Mouse (Mus musculus) erythroblast, embryonic 14.5 days (primary cell): ENCODE results near the gene Lrrc75a. TPM values are rescaled to one million over a fixed set of nuclear protein-coding genes. Genes with fewer than 3 reads are reported as not detected.

Source experiments
- H3K27me3 ChIP-seq: 2 replicates; pipeline ENCODE4 v1.6.1; 2012; ENCODE audit warnings: inconsistent platforms; ENCODE audit not compliant: control insufficient read depth
- H3K36me3 ChIP-seq: 2 replicates; pipeline ENCODE4 v1.6.1; 2012; ENCODE audit warnings: mild to moderate bottlenecking, inconsistent platforms; ENCODE audit not compliant: control insufficient read depth
- H3K4me1 ChIP-seq: 2 replicates; pipeline ENCODE4 v1.6.1; 2012; ENCODE audit warnings: inconsistent platforms; ENCODE audit not compliant: control insufficient read depth
- H3K4me3 ChIP-seq: replicated peaks from 2 replicates; pipeline ENCODE3; 2012; ENCODE audit warnings: moderate library complexity, mild to moderate bottlenecking, inconsistent platforms
- H3K9me3 ChIP-seq: 2 replicates; pipeline ENCODE4 v1.6.1; 2012; ENCODE audit warnings: low read length, inconsistent platforms, mixed read lengths; ENCODE audit not compliant: control insufficient read depth
- GATA1 ChIP-seq: IDR thresholded peaks from 2 replicates; pipeline ENCODE4 v1.6.1; 2012; ENCODE audit warnings: low read length, inconsistent platforms, mixed read lengths
- TAL1 ChIP-seq: IDR thresholded peaks from 3 replicates; pipeline ENCODE4 v1.6.1; 2012; ENCODE audit warnings: low read length, inconsistent platforms, mixed read lengths
- polyA plus RNA-seq: library from polyadenylated mRNA; stranded (reverse); fragments of >175 nt; gene quantifications from 2 replicates; pipeline ENCODE4 v1.2.3, GENCODE M21; 2012

Gene Lrrc75a
- polyA plus RNA-seq, 1 experiment: 0.08 TPM

GRCm38 (mm10) chr11:62604123-62604706 lies 44.1 kb downstream of the Lrrc75a start:
- TF ChIP-seq TAL1 (no peak), GATA1 (no peak)
- no peaks in the 10 kb centered on the region for H3K27me3 ChIP-seq
- H3K9me3 ChIP-seq: no peaks in the 10 kb centered on the region
- H3K4me1 ChIP-seq: peaks cover 50% of the 10 kb centered on the region
- H3K36me3 ChIP-seq: peaks cover 63% of the 10 kb centered on the region
- H3K4me3 ChIP-seq: peak overlapping the region; percentile 85

GRCm38 (mm10) chr11:62603312-62604056 lies 44.8 kb downstream of the Lrrc75a start:
- Histone ChIP-seq H3K36me3 (peaks cover 56% of the 10 kb centered on the region), H3K27me3 (no peaks in the 10 kb centered on the region), H3K9me3 (no peaks in the 10 kb centered on the region), H3K4me1 (peaks cover 45% of the 10 kb centered on the region), H3K4me3 (peak overlapping the region; percentile 85)
- TF ChIP-seq TAL1: no peak
- TF ChIP-seq GATA1: no peak

DNA sequence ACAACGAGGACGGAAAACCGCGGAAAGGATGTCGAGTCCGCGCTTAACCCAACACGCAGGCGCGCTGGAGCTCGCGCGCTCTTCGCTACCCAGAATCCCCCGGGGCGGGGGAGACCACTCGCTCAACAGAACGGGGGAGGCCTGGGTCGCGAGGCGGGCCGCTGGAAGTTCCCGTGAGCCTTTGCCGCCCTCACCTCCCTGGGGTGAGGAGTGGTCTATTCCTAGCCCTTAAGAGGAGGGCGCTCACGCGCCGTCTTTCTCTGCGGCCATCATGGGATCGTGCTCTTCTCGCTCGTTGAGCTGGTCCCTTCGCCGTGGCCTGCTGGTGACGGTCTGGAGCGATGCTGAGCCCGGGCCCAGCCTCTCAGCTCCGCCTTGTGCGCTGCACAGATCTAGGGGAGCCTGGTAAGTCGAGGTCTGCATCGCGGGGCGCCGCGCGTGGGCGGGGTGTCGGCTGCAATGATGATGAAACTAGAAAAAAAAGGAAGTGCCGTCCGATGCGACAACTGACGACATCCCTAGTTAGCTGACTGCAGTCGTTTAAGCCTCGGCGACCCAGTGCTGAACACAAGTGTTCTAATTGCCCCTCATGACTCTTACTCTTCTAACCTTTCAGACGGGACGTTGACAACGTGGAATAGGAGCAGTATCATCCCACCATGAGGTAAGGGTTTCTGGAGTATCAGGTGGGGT lies 45.6 kb downstream of the Lrrc75a start:
- no peak for TF ChIP-seq GATA1
- TF ChIP-seq TAL1: no peak
- Histone ChIP-seq H3K4me1 (peaks cover 48% of the 10 kb centered on the region), H3K4me3 (peak overlapping the region; percentile 85), H3K27me3 (no peaks in the 10 kb centered on the region), H3K36me3 (peaks cover 49% of the 10 kb centered on the region), H3K9me3 (no peaks in the 10 kb centered on the region)

DNA sequence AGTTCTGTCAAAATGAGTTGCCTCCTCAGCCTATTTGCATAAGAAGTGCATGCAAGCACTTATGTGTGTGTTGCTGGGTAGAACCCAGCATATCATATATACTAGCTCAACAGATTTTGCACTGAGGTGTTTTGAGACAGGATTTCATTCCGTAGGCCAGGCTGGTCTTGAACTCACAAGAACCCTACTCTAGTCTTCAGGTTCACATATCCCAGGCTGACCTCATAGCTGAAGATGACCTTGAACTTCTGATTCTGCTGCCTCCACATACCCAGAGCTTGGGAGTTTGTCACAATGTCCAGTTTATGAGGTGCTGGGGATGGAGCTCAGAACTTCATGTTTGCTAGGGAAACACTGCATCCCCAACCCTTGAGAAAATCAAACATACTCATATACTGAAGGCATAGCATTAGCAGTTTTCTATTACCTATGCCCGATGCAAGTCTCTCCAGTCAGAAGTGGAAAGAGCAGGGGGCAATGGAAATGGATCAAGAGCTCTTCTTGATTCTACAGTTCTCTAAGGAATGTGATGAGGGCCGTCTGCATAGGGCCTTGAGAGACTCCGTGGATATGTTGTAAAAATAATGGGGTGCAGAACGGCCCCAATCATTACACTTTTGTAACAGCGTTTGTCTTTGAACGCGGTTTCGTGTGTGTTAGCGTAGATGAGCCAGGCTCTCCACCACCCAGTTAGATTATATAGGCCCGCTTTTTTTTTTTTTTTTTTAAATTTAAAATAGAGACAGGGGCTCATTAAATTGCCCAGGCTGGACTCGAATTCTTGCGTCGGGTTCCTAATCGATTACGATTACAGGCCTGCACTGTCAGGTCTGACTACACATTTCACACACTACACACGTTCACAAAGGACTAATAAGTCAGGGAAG lies 46.3 kb downstream of the Lrrc75a start:
- no peaks in the 10 kb centered on the region for H3K9me3 ChIP-seq
- H3K4me3 ChIP-seq: peak overlapping the region; percentile 85
- H3K27me3 ChIP-seq: no peaks in the 10 kb centered on the region; the same call in 1 of the 2 replicates
- H3K4me1 ChIP-seq: peaks cover 48% of the 10 kb centered on the region
- H3K36me3 ChIP-seq: peaks cover 41% of the 10 kb centered on the region
- TF ChIP-seq TAL1 (no peak), GATA1 (no peak)

- H3K4me1 ChIP-seq: peaks cover 19% of the 10 kb centered on the region
- TF ChIP-seq GATA1 (no peak), TAL1 (no peak)
- H3K36me3 ChIP-seq: peaks cover 7% of the 10 kb centered on the region
- H3K27me3 ChIP-seq: no peaks in the 10 kb centered on the region; the same call in 1 of the 2 replicates
- no peaks in the 10 kb centered on the region for H3K9me3 ChIP-seq
- no peak overlapping the region for H3K4me3 ChIP-seq
Observed at GRCm38 (mm10) chr11:62598571-62598970, 49.8 kb downstream of the Lrrc75a start.

DNA sequence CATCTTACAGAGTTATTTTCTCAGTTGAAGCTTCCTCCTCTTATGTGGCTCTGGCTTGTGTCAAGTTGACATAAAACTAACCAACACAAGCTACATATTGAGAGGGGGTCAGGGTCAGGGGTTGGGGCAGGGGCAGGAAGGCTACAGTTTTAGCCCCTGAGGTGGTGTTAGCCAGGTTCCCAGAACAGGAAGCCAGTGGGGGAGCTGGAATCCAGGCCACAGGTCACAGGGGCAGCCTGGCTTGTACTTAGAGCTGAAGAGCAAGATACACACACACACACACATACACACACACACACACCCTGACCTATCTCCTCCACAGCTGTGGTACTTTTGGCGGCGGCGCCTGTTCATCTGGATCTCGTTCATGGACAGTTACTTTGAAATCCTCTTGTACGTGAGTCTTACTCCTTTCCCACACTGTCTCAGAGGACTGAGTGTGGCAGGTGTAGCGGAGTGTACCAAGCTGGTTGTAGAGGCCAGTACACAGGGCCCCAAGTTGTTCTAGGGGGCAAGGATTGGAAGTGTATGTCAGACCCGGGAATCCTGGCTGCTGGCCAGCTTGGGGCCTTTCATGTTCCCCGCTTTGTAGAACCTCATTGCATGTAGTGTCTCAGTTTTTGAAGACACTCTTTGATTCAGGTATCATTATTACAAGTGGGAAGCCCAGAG lies 56.3 kb downstream of the Lrrc75a start:
- TF ChIP-seq TAL1 (no peak), GATA1 (no peak)
- Histone ChIP-seq H3K27me3 (no peaks in the 10 kb centered on the region; the same call in 1 of the 2 replicates), H3K9me3 (no peaks in the 10 kb centered on the region), H3K4me3 (no peak overlapping the region), H3K36me3 (no peaks in the 10 kb centered on the region), H3K4me1 (no peaks in the 10 kb centered on the region)

- no peaks in the 10 kb centered on the region for H3K36me3 ChIP-seq
- H3K4me3 ChIP-seq: no peak overlapping the region
- no peaks in the 10 kb centered on the region for H3K27me3 ChIP-seq
- peaks cover under 1% of the 10 kb centered on the region; the same call in 1 of the 2 replicates for H3K4me1 ChIP-seq
- H3K9me3 ChIP-seq: no peaks in the 10 kb centered on the region
- TF ChIP-seq GATA1: no peak
- no peak for TF ChIP-seq TAL1
Observed at GRCm38 (mm10) chr11:62591026-62591425, 57.3 kb downstream of the Lrrc75a start.

- Histone ChIP-seq H3K36me3 (no peaks in the 10 kb centered on the region), H3K27me3 (no peaks in the 10 kb centered on the region), H3K9me3 (no peaks in the 10 kb centered on the region), H3K4me1 (peaks cover 16% of the 10 kb centered on the region), H3K4me3 (no peak overlapping the region)
- TF ChIP-seq GATA1: no peak
- TF ChIP-seq TAL1: no peak
Observed at GRCm38 (mm10) chr11:62589391-62589790, 58.9 kb downstream of the Lrrc75a start.
